Mouse (Mus musculus): Measurements from ENCODE around the gene Adck2.

The Adck2 gene

GRCm38 (mm10) chr6:39556900-39557659 lies 16.6 kb upstream of the Adck2 start:
- in situ Hi-C loops (cut with MboI, MseI): no loop called here

GRCm38 (mm10) chr6:39557723-39558261 lies 15.9 kb upstream of the Adck2 start, which contains the start of gene Dennd2a:
Dennd2a (minus strand) TSS chr6:39557867.
- in situ Hi-C loops (cut with MboI, MseI): no loop called here

- in situ Hi-C loops (cut with MboI, MseI): no loop called here
Observed at GRCm38 (mm10) chr6:39559276-39559939, 14.3 kb upstream of the Adck2 start.

- in situ Hi-C loops (cut with MboI, MseI): loop anchor here (5.0 to 10.0 kb wide), 2 partner anchors 95 to 98 kb away; no protein-coding TSS in a partner anchor
Observed at GRCm38 (mm10) chr6:39562166-39563015, 11.3 kb upstream of the Adck2 start.

- in situ Hi-C loops (cut with MboI, MseI): loop anchor here in 1 of 2 experiments (10.0 kb wide), 1 partner anchor 103 kb away; no protein-coding TSS in a partner anchor
Observed at GRCm38 (mm10) chr6:39567528-39567927, 6.1 kb upstream of the Adck2 start.

GRCm38 (mm10) chr6:39570426-39570825 lies 3.2 kb upstream of the Adck2 start:
- in situ Hi-C loops (cut with MboI, MseI): no loop called here

GRCm38 (mm10) chr6:39574555-39574869 lies 839 bp downstream of the Adck2 start:
- in situ Hi-C loops (cut with MboI, MseI): no loop called here

- in situ Hi-C loops (cut with MboI, MseI): no loop called here
Observed at GRCm38 (mm10) chr6:39574951-39575350, 1.3 kb downstream of the Adck2 start.

GRCm38 (mm10) chr6:39579552-39579951 lies 5.9 kb downstream of the Adck2 start:
- in situ Hi-C loops (cut with MboI, MseI): no loop called here

- in situ Hi-C loops (cut with MboI, MseI): no loop called here
Observed at GRCm38 (mm10) chr6:39580558-39580957, 6.9 kb downstream of the Adck2 start.

- in situ Hi-C loops (cut with MboI, MseI): no loop called here
Observed at GRCm38 (mm10) chr6:39581087-39581784, 7.6 kb downstream of the Adck2 start.

- in situ Hi-C loops (cut with MboI, MseI): no loop called here
Observed at GRCm38 (mm10) chr6:39585517-39585916, 11.8 kb downstream of the Adck2 start, which contains the start of gene Gm42420. Gm42420 (plus strand) TSS chr6:39585753.

GRCm38 (mm10) chr6:39591481-39591880 lies 17.8 kb downstream of the Adck2 start:
- in situ Hi-C loops (cut with MboI, MseI): loop anchor here (5.0 kb wide), 1 partner anchor 136 kb away; the partner anchor contains the start of gene Braf (in 2 of the 2)

- in situ Hi-C loops (cut with MboI, MseI): loop anchor here (5.0 kb wide), 1 partner anchor 135 kb away; the partner anchor contains the start of gene Braf (in 2 of the 2)
Observed at GRCm38 (mm10) chr6:39592401-39593214, 18.9 kb downstream of the Adck2 start, which contains the start of gene Ndufb2. Ndufb2 (plus strand) TSS chr6:39592574.

GRCm38 (mm10) chr6:39600851-39601250 lies 27.2 kb downstream of the Adck2 start:
- in situ Hi-C loops (cut with MboI, MseI): loop anchor here (25.0 kb wide), 1 partner anchor 186 kb away; no protein-coding TSS in a partner anchor

GRCm38 (mm10) chr6:39601828-39602227 lies 28.2 kb downstream of the Adck2 start:
- in situ Hi-C loops (cut with MboI, MseI): loop anchor here (25.0 kb wide), 1 partner anchor 185 kb away; no protein-coding TSS in a partner anchor

- in situ Hi-C loops (cut with MboI, MseI): loop anchor here (25.0 kb wide), 1 partner anchor 183 kb away; no protein-coding TSS in a partner anchor
Observed at GRCm38 (mm10) chr6:39604565-39604964, 30.9 kb downstream of the Adck2 start.

- in situ Hi-C loops (cut with MboI, MseI): loop anchor here (25.0 kb wide), 1 partner anchor 181 kb away; no protein-coding TSS in a partner anchor
Observed at GRCm38 (mm10) chr6:39606056-39606455, 32.4 kb downstream of the Adck2 start.

GRCm38 (mm10) chr6:39606862-39607261 lies 33.2 kb downstream of the Adck2 start:
- in situ Hi-C loops (cut with MboI, MseI): loop anchor here (25.0 kb wide), 1 partner anchor 180 kb away; no protein-coding TSS in a partner anchor
